Mouse (Mus musculus): ENCODE data around the gene Wdr91. TPM values are rescaled to one million over a fixed set of nuclear protein-coding genes. Genes with fewer than 3 reads are reported as not detected.

The Wdr91 gene
- polyA plus RNA-seq, 1 experiment, result 30.4 TPM

DNA sequence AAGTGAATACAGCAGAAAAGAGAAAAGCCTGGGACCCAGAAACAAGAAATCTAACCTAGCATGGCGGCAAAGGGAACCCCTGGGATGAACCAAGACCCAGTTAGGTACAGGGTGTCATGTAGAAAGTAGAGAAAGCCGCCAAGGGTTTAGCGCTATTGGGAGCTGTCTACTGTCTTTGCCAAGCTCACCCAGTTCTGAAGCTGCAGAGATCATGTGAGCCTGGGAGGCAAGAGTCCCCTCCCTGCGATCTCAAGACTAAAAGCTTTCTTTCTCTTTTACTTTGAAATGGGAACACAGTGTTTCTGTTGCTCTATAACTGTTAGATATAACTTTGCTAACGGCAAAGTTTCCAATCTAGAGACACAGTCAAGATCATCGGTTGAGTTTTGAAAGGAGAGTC lies 48.3 kb downstream of the Wdr91 start:
- WGBS, result 29% methylated on average over 6 of the region's 6 CpGs
- Histone ChIP-seq H3K4me3 (replicated peaks; ENCODE audit: extremely low read depth, low read depth, low read length) (peak overlapping the region; percentile 99), H3K4me1 (ENCODE audit: control insufficient read depth, insufficient read depth, low read length) (peaks cover 30% of the 10 kb centered on the region)
- no peak for TF ChIP-seq POLR2A (IDR thresholded peaks at IDR 0.05; ENCODE audit: borderline replicate concordance, extremely low read depth, low read depth, low read length)
- TF ChIP-seq CTCF (IDR thresholded peaks at IDR 0.05; ENCODE audit: insufficient read depth, low read length), result no peak
- DNase-seq, result no peak

DNA sequence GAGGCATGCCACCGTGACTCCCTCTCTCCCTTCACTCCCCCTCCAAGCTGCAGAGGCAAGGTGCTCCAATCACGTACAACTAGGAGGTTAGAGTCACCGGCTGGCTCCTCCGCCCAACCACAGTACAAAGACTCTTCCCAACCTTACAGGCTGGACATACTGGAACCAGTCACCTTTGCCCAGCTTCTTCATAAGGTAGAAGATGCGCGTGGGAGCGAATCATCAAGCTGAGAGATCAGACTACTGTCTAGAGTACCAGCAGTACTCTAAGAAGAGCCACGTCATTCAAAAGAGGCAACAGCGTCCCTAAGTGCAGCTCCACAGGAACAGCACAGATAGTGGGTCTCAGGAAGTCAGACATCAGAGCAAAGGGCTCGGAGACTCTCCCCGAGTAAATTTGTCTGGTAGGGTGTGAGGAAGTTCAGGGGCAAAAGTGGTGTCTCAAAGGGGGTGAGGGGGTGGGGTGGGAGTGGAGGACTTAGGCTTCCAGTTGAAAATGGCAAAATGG lies 49.1 kb downstream of the Wdr91 start:
- Histone ChIP-seq H3K4me3 (replicated peaks; ENCODE audit: extremely low read depth, low read depth, low read length) (no peak overlapping the region), H3K4me1 (ENCODE audit: control insufficient read depth, insufficient read depth, low read length) (peaks cover 22% of the 10 kb centered on the region)
- 89% methylated on average over 11 of the region's 11 CpGs for WGBS
- TF ChIP-seq POLR2A (IDR thresholded peaks at IDR 0.05; ENCODE audit: borderline replicate concordance, extremely low read depth, low read depth, low read length) (no peak), CTCF (IDR thresholded peaks at IDR 0.05; ENCODE audit: insufficient read depth, low read length) (no peak)
- no peak for DNase-seq

DNA sequence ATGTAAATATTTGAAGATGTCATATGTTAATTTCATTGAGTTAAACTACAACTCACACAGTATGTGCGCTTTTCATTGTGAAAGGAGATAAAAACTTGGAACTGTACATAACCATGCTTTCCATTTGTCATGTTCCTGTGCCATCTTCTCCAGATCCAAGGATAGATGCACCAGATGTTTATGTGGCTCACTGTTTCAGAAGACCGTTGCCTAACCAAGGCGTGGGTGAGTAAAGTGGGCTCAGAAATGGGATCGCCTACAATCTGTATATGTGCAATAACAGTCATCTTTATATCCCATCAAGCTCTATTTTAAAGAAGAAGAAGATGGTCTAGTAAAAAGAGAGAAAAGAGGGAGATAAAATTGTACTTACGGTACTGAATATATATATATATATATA lies 78.3 kb downstream of the Wdr91 start:
- 96% methylated on average over 5 of the region's 5 CpGs for WGBS
- H3K4me1 ChIP-seq (ENCODE audit: control insufficient read depth, insufficient read depth, low read length), result no peaks in the 10 kb centered on the region; the same call in 1 of the 2 replicates
- no peak overlapping the region for H3K4me3 ChIP-seq (replicated peaks; ENCODE audit: extremely low read depth, low read depth, low read length)
- TF ChIP-seq POLR2A (IDR thresholded peaks at IDR 0.05; ENCODE audit: borderline replicate concordance, extremely low read depth, low read depth, low read length) (no peak), CTCF (IDR thresholded peaks at IDR 0.05; ENCODE audit: insufficient read depth, low read length) (no peak)
- DNase-seq, result no peak

Other genes starting within 250 kb of the Wdr91 start
- 3.8 and 5.1 TPM in 2 replicates for gene Agbl3, start 130.4 kb downstream of the Wdr91 start, polyA plus RNA-seq (2012; rRNA removed)
- 71.8 and 74.8 TPM in 2 replicates for gene Tmem140, start 47.7 kb downstream of the Wdr91 start, polyA plus RNA-seq (2012; rRNA removed)
- 8.5 and 8.8 TPM in 2 replicates for gene Cyren, start 32.8 kb downstream of the Wdr91 start, polyA plus RNA-seq (2012; rRNA removed)
- not detected in 2 replicates for gene Stra8, start 9.3 kb upstream of the Wdr91 start, polyA plus RNA-seq (2012; rRNA removed)
- 1.2 and 1.4 TPM in 2 replicates for gene Slc23a4, start 77.5 kb upstream of the Wdr91 start, polyA plus RNA-seq (2012; rRNA removed)
- 8.7 and 8.9 TPM in 2 replicates for gene Cnot4, start 222.8 kb upstream of the Wdr91 start, polyA plus RNA-seq (2012; rRNA removed)

All from lung, adult 2 months (tissue).